Mouse (Mus musculus): ENCODE measurements at regions not wholly inside any gene's neighbourhood (a gene's known extent, or its start where the extent isn't known, plus 50 kb on each side); places are given as distances from the start of the nearest gene placed in this dataset.
A peak's percentile ranks its signal among the peaks of the same experiment; 100 is the strongest.

DNA sequence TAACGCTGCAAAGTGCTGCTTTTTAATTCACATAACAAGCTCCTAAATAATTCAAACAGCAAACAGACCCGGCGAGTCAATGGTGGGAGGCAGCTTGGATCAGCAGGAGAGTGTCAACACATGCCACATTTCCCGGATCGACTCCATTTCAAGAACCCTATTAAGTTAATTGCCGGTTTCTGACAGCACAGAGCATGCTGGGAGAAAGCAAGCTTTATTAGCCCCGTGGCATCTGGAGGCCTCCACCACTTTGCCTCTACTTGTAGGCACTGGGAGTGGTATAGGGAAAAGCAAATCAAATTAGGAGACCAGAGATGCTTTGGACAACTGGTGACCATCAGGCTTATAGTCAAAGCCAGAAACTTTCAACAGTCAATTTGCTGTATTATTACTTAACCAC is 188.5 kb downstream of the Emx2 start:
- DNase-seq: no peak

DNA sequence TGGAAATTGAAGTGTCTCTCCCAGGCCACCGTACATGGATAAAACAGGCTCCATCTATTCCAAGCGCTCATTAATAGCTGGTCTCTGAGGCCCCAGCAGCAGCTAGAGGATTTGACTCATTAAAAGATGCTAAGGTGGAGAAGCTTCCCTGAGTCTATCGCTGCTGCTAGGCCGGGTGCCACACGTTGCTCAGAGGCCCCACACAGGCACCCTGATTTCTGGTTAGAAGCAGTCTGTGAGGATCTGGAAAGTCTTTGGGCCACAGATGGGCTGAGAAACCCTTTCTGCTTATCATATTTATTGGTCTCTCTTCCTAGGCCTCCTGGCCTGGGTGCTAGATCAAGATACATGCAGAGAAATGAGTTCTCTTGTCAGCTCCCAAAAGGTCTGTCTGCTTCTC is 191.2 kb downstream of the Emx2 start:
- no peak for DNase-seq

DNA sequence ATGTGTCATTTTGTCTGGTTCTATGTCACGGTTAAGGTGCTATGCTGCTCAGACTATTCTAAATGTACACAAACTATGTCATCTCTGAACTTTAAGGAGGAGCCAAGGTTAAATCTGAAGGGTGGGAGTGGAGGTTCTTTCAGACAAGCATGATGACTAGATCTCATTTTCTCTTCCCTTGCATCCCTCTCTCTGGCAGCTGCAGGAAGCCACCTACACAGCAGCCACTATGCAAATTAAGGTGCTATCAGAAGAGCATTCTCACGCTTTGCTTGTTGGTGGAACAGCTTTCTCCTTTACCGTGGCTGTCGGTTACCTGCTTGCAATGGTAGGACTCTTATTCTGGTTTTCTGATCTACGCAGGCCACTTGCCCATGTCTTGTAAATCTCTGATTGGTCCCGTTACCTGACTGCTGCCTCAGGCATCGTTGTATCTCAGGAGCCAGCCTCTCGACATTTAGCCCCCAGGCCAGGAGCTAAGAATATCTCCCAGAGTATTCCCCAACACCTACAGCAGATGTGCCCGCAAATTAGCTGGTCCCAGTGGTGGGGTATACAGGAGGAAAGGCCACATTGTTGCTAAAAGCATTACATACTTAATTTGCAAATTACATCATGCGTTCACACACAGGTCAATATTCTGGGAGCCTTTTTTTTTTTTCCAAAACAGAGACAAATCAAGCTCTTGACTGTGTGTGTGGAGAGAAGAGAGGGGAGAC is 192.6 kb downstream of the Emx2 start:
- DNase-seq: no peak

DNA sequence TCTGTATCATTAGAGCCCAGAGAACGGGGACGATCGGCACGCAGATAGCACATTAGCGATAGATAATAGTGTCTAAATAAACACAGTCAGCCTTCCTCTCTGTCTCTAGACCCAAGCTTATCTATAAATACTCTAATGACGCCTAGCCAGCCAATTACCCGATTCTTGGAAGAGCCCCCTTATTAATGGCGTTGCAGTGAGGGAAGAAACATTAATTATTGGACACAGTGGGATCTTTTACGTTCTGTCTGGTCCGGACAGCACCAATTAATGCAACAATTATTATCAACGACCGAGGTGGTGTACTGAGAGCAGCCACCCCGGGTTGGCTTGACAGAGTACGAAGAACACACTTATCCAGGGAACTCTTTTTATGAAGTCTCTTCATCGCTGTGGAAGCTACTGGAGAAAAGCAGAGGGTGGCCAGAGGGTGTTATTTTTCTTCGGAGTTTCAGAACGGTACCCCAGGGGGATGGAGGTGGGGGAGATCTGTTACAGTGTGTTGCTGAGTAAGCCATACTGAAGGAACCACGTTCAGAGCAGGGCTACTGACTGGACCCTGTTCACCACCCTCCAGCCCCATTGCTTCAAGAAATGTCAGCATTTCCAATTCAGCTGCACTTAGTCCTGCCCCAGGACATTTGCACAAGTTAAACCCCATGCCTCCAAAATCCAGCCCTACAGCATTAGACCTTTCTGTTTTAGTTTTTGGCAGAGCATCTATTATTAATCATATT is 195.6 kb downstream of the Emx2 start:
- no peak for DNase-seq

DNA sequence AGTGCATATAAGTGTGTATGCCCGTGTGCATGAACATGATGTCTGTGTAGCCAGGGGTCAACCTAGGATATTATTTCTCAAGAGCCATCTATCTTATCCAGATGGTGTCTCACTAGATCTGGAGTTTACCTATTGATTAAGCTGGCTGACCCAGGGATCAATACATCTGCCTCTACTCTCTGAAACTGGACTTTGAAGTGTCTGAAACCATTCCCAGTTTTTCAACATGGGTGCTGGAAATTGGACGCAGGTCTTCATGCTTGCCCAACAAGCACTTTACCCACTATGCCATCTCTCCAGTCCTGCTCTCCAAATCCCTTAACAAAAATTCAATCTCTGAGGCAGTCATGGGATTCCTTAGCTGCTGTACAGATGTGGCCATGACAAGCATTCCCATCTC is 197.1 kb downstream of the Emx2 start:
- no peak for DNase-seq

DNA sequence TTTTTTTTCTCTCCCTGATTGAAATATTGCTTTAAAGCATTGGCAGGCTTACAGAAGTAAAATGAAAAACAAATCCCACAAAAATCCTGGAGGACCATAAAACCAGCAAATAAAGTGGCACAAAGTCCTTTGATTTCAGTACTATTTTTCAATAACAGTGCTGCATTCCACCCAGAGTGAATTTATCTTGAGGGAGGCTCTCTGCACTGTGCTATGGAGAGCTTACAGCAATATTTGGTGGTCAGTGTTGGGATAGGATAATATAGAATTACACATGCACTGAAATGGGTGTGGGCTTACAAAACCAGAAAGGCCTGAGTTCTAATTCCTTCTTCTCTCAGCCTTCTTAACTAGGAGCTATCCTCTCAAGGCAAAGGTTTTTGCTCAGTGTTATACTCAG is 211.6 kb downstream of the Emx2 start:
- DNase-seq: no peak

DNA sequence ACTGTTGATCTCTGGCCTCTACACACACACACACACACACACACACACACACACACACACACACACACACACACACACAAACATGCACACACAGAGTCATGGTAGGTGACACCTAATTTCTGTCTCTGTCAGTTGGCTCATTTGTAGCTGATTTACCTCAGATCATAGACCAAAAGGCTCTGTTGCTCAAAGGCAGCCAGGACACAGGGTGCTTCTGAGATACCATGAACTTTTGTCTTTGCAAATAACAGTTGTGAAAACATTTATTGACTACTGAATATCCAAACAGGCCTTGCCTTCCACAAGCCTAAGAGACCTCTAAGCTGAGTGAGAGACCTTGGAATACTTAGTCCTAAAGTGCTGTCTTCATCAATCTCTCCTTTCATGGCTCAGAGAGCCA is 215.4 kb downstream of the Emx2 start:
- DNase-seq: no peak

DNA sequence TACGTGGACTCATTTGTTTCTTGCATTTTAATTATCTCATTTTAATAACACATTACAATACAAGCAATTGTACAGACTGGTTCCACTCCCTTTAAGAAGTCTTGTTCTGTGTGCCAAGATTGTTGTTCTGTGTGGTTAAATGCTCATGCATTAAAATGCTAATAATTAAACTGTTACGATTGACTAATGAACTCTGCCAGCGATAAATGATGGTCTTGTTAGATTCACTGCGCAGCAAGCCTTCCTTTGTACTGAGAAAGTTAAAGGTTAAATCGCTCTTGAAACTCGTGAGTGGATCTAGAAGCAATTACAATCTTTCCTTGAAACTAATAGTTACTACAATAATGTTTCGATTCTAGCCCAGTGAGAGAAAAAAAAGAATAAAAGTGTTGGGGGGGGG is 221.0 kb downstream of the Emx2 start:
- DNase-seq: no peak

DNA sequence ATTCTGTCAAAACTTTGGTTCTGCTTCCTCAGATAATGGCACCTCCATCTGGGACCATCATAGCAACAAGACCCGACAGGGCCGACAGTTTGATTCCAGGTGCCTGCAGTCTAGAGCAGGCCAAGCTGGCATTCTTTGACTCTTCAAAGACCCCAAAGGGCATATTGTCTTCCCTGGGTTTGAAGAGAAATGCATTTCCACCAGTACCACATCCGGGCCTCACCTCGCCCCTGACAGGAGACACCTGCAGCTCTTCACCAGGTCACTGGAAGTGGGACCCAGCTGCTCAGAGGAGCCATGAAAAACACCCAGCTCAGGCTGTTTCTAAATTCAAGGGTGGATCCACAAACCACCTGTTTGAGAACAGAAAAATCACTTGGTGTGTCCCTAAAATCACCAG is 222.2 kb downstream of the Emx2 start:
- DNase-seq: no peak

DNA sequence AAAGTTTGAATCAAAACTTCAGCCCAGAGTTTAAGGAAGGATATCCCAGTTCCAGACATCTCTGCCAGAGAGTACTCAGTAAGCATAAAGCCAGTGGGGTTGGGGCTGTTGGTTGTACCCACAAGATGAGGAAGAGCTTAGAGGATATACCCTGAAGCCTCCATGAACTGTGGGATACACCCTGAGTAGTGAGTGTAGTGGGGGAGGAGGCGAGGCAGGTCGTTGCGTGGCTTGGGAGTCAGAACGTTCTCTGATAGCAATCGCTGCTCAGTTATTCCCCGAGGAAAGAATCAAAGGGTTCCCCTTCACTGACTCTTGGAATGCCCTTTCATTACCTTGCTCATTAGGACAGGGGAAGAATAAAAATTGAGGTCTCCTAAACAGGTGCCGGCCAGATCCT is 226.1 kb downstream of the Emx2 start:
- DNase-seq: no peak

DNA sequence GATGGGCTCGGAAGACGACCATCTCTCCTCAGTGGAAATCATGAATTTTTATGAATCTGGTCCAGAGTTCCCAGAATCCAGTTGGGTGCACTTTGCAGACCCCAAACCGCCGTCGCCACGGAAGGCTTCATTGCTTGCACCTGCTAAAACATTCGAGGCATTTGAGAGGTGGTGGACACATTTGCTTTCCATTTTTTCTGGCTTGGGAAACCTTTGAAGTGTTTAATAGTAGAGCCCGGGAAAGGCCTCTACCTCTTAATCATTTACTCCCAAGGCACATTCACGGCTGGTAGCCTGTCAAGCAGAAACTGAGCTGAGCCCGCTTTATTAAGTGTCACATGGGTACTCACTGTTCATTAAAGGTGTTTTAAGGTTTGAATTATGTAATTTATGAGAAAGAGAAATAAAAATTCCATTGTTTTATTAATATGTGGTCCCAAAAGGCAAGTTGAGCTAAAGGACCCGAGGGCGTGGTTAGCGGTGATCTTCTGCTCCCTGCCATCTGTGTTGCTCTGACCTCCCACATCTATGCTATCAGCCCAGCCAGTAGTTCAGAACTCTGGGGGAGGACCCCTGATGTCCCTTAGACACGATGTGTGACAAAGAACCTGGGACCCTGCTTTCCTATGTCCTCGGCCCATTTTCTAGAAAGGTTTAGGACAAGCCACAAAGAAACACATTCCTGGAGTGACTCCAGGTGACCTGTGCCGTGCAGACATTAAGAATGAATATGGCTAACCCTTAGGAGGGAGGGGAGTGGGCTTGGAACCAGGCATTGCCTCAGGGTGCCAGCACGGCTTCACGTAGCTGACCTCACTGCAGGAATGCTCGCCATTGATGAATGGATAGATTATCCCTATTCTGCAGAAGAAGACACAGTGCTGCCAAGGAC is 227.9 kb downstream of the Emx2 start:
- no peak for DNase-seq

DNA sequence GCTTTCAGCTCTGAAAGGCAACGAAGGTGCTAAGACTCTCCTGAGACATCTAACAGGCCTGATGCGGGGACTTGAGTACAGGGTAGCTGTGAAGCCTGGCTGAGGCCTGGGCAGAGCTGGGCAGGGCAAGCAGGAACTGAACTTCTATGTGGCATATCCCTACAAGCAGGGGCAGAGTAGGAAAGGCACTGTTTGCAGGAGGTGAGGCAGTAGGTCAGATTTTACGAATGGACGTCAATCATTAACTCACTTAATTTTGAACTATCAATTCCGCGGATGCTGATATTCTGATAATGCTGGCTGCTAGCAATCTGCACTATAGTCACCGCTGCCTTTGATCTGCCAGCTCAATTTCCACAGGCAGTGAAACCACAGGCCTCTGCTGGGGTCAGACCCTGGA is 229.0 kb downstream of the Emx2 start:
- no peak for DNase-seq

DNA sequence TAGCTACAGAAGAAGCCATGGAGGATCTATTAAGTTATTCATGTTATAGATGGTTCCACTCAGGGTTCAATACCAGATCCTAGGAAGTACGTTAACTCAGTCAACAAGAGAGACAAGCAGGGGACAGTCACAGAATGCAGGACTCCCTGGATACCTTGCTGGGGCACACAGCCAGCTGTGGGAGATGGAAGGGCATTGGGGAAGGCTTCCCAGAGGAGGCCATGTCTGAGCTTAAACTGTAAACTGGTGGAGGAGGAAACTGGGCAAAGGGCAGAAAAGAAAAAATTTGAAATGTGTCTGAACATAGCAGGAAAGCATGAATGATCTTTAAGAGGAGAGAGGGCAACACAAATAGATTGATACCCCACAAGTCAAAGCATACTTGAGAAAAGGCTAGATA is 229.5 kb downstream of the Emx2 start:
- no peak for DNase-seq

DNA sequence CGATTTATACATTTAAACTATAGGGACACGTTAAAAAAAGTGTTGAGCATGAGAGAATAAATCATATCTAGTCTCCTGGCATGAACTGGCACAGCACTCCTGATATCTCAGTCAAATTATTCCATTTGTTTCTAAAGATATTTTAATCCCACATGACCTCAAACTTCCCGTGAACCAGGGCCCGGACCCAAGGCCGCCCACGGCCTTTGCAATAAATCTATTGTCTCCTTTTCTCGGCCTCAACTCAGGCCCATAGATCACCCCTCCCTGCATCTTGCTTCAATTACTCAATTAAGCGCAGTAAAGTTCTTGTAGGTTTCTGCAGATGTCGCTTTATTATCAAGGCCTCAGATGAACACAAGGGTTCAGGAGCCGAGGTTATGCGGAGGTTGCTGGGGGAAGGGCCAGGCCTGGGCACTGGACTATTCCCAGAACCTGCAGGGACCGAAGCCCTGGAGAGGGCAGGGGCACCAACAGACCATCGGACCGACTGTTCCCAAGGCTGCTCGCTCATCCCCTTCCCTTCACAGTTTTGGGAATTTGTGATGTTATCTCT is 233.4 kb downstream of the Emx2 start:
- DNase-seq: no peak

DNA sequence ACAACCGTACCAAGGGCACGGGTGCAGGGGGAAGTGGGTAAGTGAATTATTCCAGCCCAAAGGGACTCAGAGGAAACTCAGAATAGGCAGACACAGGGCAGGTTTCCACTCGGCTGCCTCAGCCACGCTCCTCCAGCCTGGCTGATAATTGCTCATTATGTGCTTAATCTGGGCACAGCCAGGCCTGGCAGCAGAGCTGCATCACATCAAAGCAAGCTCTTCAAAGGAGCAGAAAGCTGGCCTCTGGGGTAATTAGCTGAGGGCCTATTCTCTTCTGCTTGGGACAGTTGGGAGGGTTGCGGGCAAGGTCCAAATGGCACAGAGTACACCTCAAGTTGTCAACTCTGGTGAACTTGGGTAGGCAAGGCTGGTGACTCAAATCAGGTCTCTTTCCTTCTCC is 239.5 kb downstream of the Emx2 start:
- no peak for DNase-seq

DNA sequence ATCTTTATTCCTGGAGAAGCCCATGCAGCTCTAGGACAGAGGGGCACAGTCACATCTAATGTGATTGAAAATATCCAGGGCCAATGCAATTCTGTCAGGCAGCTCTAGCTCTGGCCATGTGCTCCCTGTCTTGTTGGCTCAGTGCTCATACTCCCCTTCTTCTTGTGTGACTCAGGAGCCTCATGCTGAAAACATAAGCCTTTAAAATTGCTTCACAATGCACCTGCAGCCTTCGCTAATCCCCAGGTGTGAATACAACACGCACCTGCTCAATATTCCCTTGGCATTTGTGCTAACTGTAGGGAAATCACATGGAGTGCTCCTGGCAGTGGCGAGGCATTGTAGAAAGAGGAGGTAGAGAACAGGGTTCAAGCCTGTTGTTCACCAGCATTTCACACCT is 242.0 kb downstream of the Emx2 start:
- DNase-seq: no peak

DNA sequence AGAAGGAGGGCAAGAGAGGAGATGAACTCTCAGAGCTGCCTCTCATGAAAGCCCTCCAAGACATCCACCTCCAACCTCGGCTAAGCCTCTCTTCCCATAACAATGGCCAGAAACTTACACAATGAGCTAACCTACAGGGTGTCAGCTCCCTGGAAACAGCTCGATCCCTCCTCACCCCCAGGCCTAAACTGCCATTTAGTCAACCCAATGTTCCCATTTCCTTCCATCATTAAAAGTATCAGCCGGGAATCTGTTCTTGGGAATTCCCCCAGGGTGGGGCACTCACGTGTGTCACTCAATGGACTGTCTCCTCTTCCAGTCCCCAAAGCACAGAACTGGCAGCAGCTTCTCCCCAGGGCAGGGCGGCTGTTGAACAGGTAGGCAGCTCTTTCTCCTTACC is 236.3 kb downstream of the Rab11fip2 start:
- no peak for DNase-seq

DNA sequence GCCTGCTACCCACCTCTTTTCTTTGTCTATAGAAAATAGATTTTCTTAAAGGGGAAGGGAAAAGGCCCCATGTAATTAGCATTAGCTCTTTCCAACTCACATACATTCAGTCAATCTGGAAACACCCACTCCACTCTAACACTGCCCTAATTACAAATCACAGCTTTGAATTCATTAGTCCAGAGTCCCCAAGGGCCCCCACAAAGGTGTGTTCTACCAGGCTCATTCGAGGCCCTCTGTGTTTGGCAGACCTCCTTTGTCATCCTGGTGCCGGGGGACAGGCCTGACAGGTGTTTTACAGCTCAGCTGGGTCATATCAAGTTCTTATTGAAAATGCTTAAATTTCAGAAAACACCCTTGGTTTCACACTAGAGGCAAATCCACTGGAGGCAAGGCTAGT is 234.3 kb downstream of the Rab11fip2 start:
- no peak for DNase-seq

DNA sequence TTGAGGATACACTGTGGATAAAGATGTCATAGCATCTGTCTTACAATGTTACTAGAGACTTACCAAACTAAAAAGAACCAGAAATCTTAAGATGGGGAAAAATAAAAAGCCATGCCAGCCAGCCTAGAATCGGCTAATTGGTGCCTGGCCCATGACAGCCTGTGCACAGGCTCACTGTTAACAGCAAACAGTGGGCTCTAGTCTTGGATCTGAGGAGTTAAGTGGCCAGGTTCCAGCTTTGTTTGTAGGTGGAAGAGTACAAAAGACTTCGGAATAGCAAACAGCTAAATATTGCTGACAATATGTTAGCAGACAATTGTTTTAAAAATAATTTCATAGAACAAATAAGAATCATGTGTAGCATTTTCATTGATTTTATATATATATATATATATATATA is 228.4 kb downstream of the Rab11fip2 start:
- no peak for DNase-seq

DNA sequence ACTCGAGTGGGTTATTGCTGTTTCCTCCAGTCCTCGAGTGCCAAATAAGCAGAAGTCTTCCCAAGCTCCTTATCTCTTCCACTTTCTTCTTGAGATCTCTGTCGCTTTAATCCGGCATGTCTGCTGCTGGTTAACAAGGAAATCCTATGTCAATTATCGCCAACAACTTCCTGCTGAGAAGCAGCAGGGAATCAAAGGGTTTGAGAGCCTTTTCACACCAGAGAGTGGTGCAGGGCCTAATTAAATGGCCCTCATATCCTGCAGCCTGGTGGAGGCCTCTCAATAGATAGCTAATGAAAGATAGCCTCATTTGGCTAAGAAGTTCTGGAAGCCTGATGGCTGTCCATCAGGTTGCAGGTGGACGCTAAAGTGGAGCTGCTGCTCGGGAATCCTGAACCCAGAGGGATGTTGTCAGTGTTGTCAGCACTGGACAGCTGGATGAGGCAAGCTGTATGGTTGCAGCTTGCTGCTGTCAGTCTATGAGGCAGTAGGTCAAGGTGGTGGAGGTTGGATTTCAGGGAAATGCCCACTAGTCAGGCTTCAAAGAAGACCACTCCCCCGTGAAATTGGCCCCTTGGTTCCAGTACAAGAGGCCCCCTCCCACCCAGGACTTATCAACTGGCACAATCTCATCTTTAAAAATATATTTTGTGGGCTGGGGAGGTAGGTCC is 225.5 kb downstream of the Rab11fip2 start:
- DNase-seq: no peak

DNA sequence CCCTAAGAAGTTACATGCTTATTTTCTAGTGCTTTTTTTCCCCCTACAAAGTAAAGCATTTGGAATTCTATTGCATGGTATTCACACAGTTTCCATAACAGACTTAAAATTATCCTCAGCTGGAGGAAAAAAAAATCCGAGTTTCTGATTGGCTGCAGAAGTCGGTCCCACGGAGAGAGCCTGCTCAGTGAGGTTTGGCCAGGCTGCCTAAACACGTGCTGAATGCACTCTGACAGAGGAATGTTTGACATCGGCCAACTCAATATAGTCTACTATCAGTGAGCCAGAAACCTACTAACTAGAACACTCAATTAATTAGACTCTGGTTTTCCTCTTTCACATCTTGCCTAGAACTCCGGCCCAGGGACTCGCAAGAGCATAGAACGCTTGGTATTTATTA is 204.9 kb downstream of the Rab11fip2 start:
- no peak for DNase-seq

DNA sequence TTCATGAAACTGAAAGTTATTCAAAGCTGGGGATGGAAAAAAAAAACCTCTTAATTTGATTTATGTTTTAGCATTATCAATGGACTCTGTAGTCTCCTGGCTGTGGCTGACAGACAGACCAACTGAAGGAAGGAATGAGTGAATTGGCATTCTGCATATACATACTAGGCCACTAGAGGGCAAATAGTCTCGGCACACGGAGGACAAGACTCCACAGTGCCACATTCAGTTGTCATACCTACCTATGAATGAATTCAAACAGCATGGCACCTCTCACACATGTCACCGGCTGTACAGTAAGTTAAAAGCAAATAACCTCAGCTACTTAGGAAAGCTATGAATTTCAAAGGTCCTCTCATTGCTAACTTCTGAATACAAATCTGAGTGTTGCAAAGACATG is 200.5 kb downstream of the Rab11fip2 start:
- DNase-seq: peak in 1 of 2 experiments; percentile 4

DNA sequence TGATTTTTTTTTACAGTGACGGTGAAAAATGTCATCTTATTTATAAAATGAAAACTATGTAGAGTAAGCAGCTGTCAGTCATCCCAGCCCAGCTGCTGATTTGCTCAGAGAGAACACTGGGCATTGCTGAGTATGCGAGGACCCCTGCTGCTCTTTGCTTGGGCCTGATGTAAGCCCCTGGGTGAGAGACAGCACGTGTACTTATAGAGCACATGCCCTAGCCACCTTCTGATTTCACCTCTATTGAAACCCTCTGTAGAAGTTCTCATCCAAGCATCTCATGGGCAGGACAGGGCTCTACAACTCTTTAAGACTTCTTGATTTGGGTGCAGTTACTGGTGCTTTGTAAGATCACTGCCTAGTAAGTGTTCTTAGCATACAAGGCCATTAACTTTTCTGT is 182.2 kb downstream of the Rab11fip2 start:
- no peak for DNase-seq

Measured in cerebellum, postnatal 25 days (tissue).